Mouse (Mus musculus): ENCODE measurements around the gene Tent4a.
A peak's percentile ranks its signal among the peaks of the same experiment; 100 is the strongest.

Gene Tent4a

DNA sequence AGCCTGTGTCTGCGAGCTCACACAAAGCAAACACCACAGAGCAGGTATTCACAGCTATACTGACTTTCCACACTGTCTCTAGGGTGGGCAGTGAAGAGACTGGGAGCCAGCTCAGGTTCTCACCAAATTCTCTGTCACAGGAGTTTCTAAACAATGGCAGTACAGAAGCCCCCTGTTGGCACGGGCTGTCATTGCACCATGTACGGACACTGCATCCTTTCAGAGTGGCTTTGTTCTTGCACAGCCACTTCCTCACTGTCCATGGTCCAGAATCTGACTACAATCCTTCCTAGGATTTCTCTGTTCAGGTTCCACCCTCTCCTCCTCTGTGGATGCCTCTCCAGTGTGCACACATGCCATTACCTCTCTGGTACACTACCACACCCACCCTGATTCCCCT lies 10.6 kb upstream of the Tent4a start:
- no peak for DNase-seq

DNA sequence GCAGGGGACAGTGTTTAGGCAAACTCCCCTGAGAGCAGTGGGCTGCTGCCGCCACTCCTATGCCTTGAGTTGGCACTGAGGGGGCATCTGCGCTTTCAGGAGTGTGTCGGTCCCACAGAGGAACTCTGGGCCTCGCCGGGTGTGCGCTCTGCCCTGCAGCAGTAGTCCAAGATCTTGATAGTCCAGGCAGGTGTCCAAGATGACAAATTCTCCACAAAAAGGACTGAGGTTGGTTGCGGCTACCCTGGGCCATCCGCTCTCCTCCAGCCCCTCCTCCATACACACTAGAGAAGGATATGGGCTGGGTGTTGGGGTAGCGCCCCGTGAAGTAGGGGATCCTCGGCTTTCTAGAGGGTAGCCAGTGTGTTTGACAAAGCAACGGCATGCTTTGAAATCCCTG lies 9.2 kb upstream of the Tent4a start:
- no peak for DNase-seq

DNA sequence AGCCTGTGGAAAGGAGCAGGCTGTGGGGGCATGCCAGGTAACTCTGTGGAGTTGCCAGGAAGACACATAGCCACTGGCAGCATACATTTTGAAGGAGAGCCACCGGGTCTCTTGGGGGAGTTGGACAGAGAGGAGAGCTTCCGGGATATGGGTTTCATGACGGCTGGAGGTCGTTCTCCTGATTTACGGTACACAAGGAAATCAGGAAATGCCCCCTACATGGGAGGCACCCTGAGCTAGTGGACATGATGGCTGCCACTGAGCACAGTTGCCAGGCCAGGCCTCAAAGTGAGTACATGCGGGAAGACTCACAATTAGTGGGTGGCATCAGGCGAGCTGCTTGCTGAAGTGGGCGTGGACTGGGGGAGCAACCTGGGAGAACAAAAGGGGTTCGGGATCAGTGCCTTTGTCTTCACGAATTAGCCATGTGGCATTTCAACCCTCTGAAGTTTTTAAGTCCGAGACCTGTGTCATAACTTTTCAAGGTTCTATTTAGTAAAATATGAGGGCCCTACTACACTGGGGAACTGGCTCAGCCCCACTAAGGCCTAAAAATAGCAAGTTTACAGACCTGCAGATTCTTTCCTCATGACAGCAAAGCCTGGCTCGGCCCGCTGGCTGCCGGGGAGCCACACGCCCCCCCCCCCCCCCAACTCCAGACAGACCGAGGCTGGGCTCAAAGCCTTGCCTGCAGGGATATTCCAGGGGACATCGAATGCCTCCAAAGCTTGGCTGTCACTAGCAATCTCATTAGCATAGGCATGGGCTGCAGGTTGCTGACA lies 8.3 kb upstream of the Tent4a start:
- no peak for DNase-seq

DNA sequence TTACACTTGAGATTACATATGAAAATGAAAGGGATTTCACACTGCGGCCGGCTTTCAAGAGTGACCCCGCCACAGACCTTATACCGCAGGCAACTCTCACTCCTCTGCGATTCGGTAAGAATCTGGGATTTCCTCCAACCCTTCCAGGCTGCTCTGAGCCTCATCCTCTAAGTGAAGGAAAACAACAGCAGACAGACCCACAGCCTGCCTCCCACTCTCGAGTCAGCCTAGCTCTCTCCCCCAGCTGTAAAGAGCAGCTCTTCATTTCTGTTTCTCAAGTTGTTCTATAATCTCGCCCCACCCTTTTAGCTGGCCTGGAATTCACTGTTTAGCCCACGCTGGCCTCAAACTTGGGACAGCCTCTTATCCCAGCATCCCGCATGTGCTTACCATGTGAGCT lies 7.4 kb upstream of the Tent4a start:
- DNase-seq, result no peak

DNA sequence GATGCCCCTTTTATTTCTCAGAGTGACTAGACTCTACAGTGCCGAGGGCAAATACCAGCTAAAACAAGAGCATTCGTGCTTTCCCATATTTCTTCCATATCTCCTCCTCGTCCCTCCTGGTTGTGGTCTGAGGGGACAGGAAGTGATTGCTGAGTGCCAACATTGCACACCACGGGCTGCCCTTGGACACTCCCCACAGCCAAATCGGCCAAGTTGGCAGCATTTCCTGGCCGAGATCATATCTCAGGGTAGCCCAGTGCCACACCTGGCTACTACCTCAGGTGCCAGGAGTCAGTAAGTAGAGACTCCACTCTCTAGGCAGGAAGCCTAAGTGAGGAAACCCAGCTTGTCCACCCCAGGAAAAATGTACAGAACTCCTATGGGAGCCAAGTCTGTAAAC lies 6.8 kb upstream of the Tent4a start:
- no peak for DNase-seq

DNA sequence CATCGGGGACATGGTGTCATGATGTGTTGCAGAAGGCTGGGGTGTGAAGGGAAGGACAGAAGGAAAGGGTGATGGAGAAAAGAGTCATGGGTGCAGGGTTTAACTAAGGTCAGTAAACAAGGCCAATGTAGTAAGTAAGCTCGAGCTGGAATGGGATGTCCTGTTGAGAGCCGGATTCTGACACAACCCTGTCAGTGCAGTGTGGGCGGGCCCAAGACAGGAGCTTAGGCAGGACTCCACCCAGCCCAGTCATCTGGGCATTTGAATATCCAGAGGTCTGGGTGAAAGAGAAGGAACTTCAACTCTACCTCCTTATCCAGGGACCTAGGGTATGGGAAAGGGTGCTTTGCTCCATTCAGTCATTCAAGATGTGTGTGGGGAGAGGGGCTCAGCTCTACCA lies 3.9 kb upstream of the Tent4a start:
- no peak for DNase-seq

DNA sequence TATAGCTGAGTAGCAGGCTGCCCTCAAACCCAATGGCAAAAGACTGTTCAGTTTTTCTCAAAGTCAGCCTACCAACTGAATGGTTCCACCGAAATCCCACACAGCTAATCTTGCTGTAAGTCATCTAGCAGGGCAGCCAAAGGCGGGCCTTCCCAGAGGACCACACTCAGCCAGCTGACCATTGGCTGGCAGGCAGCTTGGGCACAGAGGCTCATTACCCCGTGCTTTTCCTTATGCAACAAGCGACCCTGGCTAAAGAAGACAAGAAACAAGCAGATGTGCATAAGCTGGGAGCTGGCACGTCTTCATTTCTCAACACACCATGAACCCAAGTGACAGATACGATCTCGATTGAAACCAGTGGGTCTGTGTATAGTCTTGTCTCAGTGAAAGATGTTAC lies 2.9 kb upstream of the Tent4a start:
- DNase-seq, result no peak

DNA sequence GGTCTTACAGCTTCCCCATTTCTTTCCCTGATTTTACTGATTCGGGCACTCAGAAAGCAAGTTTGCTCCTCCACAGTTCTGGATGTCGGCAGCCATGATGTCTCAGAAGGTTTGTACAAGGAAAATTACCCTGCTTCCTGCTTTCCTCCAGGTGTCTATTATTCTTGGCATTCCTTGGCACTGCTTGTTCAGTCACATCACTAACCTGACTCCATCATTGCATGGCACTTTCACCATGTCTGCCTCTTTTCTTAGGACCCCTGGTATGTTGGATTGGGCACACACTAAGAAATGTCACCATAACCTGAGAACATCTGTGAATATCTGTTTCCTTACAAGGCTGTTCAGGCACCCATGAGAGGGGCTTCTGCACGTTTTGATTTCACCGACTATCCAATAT lies 1.6 kb upstream of the Tent4a start:
- no peak for DNase-seq

DNA sequence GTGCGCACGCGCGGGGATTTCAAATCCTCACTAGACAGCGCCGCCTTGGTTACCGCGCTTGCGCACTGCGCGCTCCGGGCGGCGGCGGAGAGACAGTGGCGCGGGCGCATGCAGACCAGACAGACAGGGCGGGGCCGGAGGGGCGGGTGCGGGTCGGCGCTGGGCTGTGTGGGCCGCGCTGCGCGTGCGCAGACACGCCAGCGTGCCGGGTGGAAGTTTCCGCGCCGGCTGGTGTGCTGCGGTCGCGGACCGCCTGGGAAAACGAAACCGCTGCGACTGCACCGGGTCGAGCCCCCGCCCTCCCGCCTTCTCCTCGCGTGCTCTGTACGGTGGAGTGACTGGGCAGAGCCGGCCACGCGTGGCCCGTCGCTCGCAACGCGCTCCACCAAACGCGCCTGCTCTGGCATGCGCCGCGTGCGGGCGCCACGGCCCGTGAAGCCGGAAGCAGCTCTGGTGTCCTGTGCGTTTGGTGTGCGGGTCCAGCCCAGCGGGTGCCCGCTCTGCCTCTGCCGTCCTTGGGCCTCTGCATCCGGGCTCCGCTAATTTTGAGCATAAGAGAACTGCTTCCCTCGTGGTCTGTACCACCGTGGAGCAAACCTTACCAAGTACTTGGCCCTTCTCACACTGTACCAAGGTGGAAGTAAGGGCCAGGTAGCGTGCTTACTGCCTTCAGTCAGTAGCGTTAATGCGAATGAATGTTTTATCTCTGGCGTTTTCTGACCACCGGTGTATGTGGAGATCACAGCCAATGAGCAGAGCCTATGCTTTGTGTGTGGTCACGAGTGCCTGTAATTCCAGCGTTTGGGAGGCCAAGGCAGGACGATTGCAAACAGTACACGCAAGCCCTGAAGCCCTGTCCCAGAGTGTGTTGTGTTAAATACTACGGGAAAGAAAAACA lies 486 bp upstream of the Tent4a start:
- DNase-seq, result peak; percentile 99

DNA sequence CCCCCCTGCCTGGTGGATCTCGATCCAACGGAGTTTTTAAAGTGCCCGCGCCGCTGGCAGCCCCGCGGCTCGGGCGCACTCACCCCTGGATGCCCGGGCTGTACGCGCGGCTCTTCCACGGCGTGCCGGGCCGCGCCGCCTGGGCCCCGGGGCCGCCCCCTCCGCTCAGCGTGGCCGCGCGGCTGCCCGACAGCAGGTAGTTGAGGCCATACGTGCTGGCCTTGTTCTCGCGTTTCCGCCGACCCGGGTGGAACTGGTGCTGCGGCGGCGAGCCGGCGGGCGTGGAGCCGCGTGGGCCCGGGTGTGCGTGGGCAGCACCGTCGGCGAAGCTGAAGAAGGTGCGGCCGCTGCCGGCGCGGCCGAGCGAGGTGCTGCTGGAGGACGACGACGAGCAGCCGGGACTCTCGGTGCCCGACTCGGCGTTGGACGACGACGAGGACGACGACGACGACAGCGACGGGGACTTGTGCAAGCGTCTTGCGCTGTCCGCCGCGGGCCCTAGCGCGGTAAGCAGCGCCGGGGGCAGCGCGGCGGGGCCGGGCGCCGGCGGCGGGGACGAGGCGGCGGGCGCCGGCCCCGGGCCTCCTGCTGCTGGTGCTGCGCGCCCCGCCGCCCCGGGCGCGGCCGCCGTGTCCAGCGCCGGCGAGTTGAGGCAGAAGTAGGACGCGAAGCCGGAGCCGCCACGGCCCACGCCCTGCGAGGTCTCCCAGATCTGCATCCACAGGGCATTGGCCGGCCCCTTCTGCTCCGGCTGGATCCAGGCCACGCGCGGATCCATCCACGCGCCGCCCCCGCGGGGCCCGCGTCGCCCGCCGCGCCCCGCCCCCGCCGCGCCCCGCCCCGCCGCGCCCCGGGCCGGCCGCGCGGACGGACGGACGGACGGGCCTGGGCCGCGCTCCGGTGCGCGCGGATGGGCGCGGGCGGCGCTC lies 748 bp downstream of the Tent4a start, which contains the start of gene Nsun2:
Nsun2 (plus strand) TSS at position 342 of the 929 bp plus-strand sequence.
- DNase-seq, result peak; percentile 79

DNA sequence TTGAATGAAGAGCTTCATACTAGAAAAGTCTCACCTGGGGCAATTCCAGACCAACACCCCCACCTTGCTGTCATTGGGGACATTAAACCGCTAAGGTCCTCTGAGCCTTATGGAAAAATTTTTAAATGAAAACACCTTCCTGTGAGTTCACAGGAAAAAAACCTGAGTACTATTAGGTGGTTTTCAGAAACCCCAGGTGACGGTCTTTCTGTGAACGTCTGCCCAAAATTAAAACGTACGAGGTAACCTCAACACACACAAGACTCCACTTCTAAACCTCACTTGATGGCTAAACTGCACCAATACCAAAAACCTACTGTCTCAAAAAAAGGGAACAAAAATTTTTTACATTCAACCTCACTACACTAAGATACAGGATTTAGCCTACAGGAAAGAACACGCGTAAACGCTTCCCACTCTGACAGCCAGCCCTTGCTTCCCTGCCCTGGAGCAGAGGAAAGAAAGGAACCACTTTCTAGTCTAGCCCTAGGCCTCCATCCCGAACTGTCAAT lies 1.5 kb downstream of the Tent4a start:
- DNase-seq, result no peak

DNA sequence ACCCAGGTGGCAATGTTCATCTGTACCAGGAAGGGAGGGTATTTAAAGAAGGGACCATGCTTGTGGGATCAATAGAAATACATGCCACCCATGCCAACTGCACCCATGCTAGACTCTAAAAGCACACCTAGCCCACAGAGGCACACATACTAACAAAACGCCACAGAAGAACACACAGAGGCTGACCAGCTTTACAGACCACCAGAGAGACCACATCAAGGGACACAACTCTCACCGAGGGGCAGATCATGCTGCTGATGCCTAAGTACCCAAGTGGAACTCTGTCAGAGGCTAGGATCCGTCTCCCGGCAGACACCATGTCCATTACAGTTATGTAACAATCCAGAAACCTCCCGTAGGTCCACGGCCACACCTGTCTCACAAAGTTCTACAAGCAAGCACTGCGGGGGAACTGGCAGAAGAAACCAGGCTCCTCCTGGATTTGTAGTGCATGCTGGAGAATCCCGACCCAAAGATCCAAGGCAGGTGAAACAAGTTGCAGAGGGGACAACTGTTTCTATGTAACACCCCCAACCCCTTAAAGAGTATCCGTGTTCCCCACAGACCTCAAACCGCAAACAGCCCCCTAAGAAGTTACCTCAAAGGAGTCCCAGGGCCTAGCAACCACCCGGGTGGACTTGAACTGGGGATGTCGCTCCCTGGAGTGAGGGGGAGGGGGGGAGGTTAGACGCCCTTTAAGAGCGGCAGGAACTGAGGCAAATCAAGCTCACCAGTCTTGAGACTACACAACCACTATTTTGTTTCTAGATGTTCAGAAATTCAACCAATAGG lies 2.1 kb downstream of the Tent4a start:
- no peak for DNase-seq

DNA sequence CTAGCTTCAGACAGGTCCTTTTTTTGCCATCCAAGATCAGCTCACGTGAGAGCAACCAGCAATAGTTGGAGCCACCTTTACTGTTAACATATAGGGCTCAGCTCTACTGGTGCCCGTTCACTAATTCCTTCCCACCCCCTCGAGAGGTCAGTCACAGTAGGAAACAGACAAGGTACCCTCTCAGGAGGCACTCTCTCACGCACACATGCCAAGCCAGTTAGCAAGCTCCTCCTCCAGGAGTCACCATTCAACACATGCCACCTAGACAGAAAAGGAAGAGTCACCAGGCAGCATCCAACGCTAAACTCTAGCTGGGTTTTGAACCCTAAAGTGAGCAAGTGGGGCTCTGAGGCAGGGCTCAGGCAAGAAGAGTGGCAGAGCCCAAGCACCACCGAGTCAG lies 3.0 kb downstream of the Tent4a start:
- no peak for DNase-seq

DNA sequence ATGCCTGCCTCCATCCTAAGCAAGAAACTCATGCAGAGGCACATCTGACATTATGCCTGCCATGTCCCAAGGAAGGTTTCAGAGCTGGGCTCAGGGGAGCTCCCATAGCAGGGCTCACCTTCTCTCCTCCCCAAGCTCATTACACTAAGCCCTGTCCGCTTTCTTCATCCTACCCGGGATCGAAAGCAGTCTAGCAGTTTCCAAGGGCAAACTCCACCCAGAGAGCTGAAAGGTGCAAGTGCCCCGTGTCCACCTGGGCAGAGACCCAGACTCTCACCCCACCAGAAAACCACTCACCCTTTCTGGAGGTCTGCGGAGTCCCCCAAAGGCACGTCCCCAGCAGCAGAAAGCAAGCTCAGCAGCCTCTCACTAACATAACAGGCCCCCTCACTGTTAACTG lies 3.5 kb downstream of the Tent4a start:
- DNase-seq, result no peak

DNA sequence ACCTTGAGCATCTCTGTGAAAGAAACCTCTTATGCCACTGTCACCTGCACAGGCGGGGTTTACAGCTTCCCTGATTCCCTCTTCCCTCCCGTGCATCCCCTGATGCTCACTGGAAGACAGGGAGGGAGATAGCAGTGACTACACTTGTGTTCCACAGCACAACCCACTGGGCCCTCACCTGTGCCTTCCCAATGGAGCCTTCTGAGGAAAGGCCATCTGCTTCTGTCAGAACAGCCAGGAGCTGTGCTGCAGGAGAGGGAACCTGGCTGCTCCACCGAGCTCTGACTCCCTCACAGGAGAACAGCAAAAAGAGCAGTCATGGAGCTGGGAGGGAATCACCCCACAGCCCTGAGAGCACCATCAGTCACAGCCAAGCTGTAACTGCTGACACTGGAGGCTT lies 4.3 kb downstream of the Tent4a start:
- no peak for DNase-seq

DNA sequence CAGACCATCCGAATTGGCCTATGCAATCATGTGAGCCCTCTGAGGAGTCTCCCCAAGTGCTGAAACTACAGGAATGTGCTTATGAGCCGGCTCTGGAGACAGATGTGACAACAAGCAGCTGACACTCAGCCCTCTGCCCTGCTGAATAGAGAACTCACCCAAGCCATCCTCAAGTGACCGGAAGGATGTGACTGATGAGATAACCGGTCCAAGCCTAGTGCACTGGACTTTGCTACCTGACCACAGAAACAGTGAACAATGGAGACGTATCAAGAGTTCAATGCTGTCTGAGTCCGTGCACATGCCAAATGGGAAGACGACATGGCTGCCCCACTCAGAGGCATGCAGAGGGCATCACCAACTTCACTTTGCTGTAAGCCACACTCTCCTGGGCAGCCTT lies 5.9 kb downstream of the Tent4a start:
- DNase-seq, result no peak

DNA sequence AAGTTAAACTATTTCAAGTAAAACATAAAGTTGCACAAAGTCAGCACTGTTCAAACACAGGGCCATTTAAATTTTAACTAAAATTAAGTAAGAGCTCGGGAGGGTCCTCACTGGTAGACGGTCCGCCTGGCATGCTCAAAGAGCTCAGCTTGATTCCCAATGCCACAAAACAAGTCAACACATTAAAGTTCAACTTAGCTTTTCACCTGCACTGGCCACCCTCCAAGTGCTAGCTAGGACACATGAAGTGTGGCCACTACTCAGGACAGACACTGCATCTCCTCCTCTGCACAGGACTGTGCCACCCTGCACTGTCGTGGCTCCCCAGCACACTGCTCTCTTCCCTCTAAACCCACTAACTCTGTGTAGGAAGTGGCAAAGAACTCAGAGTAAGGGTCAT lies 8.6 kb downstream of the Tent4a start:
- DNase-seq, result no peak

DNA sequence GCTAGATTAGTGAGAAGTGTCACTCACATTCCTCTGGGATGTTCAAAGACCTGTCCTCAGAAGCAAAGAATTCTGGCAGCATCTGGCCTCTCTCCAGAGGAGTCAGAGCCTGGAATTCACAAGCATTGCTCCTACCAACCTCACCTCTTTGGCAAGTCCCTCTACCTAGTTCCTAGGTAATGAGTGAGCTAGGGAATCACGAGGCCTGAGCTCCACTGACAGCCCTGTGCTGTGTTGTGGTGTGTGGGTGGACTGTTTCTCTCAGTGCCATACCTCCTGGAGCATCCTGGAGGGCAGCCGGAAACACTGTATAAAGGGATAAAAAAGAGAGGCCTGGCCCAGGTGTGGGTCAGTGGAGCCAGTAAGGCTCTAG lies 10.3 kb downstream of the Tent4a start:
- DNase-seq, result no peak

DNA sequence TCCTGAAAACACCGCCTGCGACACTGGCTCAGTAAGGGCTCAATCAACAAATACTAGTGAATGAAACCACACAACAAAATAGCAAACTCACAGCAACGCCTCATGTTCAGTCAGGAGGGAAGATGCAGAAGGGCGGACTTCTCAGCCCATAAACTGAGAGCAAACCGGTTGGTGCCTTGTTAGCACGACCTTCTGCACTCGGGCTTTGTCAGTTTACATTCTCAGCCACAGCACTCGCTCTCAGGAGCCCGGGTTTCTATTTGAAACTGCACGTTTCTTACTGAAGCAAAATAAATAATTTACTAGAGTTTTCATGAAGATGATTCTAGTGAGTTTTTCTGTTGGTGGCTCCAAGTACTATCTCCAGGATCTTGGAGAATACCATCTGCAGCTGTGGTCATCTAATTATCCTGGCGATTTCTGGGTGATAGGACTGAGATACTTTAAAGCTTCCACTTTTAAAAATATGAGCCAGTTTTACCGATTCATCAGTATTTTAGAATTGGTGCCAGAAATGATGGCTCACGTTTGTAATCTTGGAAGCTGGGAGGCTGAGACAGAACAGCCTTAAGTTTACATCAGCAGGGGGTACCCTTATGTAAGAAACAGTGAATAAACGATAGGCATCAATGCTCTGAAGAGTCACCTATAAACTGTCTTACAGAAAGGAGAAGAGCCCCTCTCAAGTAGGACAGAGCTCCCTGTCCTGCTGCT lies 10.8 kb downstream of the Tent4a start:
- DNase-seq, result no peak

DNA sequence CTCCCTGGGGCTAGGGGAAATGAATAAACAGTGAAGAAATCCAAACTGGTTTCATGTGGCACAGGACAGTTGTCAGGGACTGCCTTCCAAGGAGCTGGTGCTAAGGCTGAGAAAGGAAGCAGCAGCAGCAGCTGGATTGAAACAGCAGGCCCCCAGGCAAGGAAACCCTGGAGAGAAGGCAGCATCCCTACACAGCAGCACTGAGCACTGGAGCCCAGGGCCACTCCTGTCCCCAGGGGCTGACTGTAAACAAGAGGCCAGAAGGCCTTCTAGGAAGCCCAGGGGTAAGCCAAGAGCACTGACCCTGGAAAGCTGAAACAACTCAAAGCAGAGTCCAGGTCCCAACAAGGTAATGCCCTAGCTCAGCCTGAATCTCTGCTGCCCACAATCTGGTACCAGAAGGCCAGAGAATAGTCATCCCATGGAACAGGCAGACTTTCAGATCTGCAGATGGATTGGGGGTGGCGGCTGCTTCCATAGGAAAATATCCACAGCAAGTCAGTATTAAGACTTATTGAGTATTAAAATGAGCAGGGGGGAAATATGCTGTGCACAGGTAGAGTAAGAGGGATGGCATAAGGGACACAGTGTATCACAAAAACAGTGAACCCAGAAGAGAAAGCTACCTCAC lies 12.1 kb downstream of the Tent4a start:
- no peak for DNase-seq

DNA sequence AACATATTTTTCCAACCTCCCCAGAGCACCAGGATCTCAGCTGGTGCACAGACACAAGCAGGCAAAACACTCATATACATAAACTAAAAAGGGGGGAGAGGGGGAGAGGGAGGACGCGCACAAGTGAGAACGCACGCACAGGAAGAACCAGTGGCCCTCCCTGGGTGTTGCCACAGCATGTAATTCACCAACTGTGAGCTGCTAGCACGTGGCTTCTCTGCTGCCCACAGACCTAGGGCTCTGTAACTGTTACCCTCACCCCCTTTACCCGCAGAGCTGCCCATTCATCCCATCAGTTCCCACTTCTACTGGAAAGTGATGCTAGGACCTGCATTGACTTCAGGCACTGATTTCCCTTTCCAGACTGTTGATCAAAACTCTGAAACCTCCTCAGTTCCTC lies 15.3 kb downstream of the Tent4a start:
- no peak for DNase-seq
